Mouse (Mus musculus): ENCODE measurements at regions not wholly inside any gene's neighbourhood (a gene's known extent, or its start where the extent isn't known, plus 50 kb on each side); places are given as distances from the start of the nearest gene placed in this dataset.

DNA sequence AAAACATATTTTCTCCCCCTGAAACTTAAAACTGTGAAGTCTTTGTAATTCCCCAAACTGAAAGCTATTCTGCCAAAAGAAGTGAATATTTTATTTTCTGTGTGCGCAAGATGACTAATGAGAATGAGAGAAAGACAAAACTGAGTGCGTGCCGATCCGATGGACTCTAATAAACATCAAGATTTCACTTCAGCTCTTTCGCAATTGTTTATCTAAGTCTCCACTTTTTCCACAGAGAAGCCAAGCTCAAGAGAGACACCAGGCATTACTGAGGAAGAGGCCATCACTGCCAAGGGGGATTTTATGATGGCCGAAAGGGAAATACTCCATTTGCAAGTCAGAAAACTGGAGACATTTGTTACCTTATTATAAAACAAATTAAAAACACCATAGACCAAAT lies 55.0 kb upstream of the Uqcrfs1 start:
- no peak for DNase-seq (ENCODE audit: low read depth, low spot score)

DNA sequence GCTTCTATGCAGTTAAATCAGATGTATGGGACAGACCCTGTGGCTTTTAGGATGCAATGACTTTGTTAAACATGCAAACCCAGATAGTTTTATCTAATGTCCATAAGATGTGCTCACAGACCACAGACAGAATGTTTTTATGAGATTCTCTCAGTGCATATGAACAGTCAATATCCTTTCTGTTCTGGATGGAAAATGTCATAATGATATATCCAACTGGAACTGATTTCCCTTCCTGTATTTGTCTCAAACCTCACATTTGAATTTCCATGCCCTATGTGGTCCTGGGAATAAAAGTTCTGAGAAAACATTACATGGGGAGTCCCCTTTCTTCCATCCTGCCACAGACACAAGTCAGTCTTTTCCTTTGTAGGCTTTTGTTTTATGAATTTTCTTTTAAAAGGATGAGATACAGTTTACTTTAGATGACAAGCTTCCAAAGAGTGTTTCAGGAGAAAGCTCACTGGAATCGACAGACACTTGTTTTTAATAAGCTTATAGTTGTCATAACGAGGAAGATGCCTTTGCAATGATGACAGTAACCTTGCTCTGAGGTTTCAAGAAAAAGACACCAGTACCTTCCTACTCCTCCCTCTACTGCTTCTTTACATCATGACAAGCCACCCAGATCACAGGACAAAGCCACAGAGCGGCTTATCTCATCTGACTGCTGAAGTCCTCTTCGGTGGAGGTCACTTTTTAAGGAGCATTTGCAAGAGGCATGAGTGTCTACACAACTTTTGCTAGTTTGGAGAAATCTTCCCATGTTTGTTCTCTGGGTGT lies 55.7 kb upstream of the Uqcrfs1 start:
- DNase-seq (ENCODE audit: low read depth, low spot score) = no peak

DNA sequence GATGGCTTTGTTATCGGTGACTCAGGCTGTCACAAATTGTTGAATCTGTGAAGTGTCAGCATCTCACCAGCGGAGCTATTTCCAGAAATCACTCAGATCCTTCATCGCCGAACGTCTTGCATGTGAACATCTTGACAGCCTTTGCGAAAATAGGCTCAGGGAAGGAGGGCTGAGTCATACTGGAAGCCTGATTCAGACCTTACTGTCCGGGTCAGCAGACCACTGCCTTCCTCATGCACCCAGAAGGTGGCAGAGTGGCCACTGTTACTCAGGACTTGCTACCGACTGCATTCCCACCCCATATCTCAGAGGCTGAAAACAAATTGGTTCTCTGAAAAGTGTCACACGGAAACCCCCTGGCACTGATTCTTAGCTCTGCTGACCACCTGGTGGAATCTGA lies 55.9 kb upstream of the Dusp22 start:
- DNase-seq (ENCODE audit: low read depth, low spot score) = peak; percentile 82

DNA sequence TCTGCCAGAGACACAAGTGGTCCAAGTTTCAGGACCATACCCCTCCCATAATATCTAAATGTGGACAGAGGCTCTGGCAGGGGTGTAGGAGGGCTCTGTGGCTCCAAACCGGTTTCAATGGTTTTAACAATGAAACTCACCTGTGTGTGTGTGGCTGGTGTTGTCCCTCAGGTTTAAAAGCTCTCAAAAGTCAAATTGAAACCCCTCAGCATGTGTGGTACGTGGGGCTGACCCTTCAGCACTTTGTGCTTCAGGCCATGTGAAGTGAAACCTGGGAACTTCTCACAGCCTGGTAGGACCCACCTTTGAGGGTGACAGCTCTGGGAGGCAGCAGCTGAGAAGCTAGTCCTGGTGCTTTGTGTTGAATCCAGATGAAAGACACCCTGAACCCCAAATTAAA lies 52.5 kb upstream of the Dusp22 start:
- DNase-seq (ENCODE audit: low read depth, low spot score) = peak; percentile 73

DNA sequence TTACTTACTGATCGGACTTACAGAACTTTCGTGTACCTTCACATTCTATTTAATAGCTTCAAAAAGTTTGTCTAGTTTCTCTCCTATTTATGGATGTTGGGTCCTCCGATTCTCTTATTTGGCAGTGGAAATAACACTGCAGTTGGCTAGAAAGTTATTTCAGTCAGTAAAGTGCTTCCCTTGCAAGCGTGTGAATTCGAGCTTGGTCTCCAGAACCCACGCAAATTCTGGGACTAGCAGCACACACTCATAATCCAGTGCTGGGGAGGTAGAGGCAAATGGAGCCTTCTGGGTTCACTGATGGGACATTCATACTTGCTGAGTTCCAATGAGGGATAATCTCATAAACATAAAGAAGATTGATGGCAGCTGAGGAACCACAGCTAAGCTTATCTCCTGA lies 51.9 kb upstream of the Dusp22 start:
- no peak for DNase-seq (ENCODE audit: low read depth, low spot score)

DNA sequence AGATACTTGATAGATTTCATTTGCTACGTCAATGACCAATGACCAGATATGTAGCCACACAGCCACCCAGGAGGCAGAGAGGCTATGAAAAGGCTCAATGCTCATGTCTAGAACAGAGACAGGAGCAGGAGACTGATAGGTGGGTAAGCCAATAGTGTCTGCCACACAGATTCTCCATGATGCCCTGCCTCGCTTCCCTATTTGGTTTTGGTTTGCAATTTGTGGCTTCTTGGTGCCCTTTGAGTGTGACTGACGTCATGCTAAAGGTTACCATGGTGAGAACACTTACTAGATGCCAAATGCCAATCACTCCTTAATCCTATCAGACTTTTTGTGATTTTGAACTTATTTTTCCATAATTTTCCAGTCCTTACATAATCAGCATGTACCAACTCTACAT lies 50.0 kb upstream of the Dusp22 start:
- DNase-seq (ENCODE audit: low read depth, low spot score) = no peak

Data from A20 (cell line).